Mouse (Mus musculus) CH12.LX (cell line): Measurements from ENCODE around the gene Usp6nl. TPM values are rescaled to one million over a fixed set of nuclear protein-coding genes. Genes with fewer than 3 reads are reported as not detected.

Experiments used
- DNase-seq: peaks from one replicate; pipeline ENCODE4 v3.0.0-alpha.2; 2013; ENCODE audit errors: extremely low read depth
- H3K27ac ChIP-seq: 2 replicates; pipeline ENCODE4 v1.5.1; 2012; ENCODE audit warnings: low read depth, mild to moderate bottlenecking, control low read depth, moderate library complexity; ENCODE audit not compliant: insufficient read depth
- H3K27me3 ChIP-seq: replicated peaks from 2 replicates; pipeline ENCODE3; 2012; ENCODE audit warnings: inconsistent platforms
- H3K36me3 ChIP-seq, 2 experiments: replicated peaks in 1 of 2; 2 replicates each; pipeline versions ENCODE3 to v1.6.1; 2012; ENCODE audit warnings: inconsistent platforms in 1 of 2, low read length in 1 of 2, mild to moderate bottlenecking in 1 of 2, mixed read lengths in 1 of 2, moderate library complexity in 1 of 2; ENCODE audit not compliant: control insufficient read depth in 1 of 2, insufficient read depth in 1 of 2
- H3K4me1 ChIP-seq, 2 experiments: 2 replicates each; pipeline ENCODE4 v1.6.1; 2012; ENCODE audit warnings: inconsistent platforms in 1 of 2, moderate library complexity in 1 of 2; ENCODE audit not compliant: insufficient read depth in 2 of 2, control insufficient read depth in 1 of 2
- H3K4me2 ChIP-seq: 2 replicates; pipeline ENCODE4 v1.6.1; 2012; ENCODE audit warnings: low read depth, mild to moderate bottlenecking, control low read depth; ENCODE audit not compliant: poor library complexity, insufficient read depth, severe bottlenecking
- H3K4me3 ChIP-seq, 3 experiments: fragments of 150-350 bp in 1 of 3; sonication (generic) in 1 of 3; replicated peaks in 1 of 3; 2 replicates each; pipeline versions ENCODE3 to v1.5.1; 2011 to 2012; ENCODE audit warnings: low read depth in 2 of 3, low read length in 2 of 3, mild to moderate bottlenecking in 2 of 3, moderate library complexity in 2 of 3, control low read depth in 1 of 3, improper control_type of control experiment in 1 of 3, inconsistent platforms in 1 of 3, mixed read lengths in 1 of 3; ENCODE audit not compliant: poor library complexity in 1 of 3
- H3K79me2 ChIP-seq: replicated peaks from 2 replicates; pipeline ENCODE4 v1.6.1; 2012; ENCODE audit warnings: mild to moderate bottlenecking, moderate library complexity; ENCODE audit not compliant: control insufficient read depth, poor library complexity, insufficient read depth, severe bottlenecking; ENCODE audit errors: extremely low read depth
- H3K9ac ChIP-seq: 2 replicates; pipeline ENCODE4 v1.6.1; 2012; ENCODE audit warnings: low read depth, mild to moderate bottlenecking, control low read depth, moderate library complexity; ENCODE audit not compliant: insufficient read depth
- H3K9me3 ChIP-seq: replicated peaks from 2 replicates; pipeline ENCODE3; 2012; ENCODE audit warnings: low read length, inconsistent platforms, mixed read lengths
- BHLHE40 ChIP-seq: IDR thresholded peaks from 2 replicates; pipeline ENCODE4 v1.6.1; 2011; ENCODE audit warnings: mild to moderate bottlenecking, low read depth, low read length, improper control_type of control experiment
- CHD1 ChIP-seq: IDR thresholded peaks from 2 replicates; pipeline ENCODE4 v1.6.1; 2012; ENCODE audit warnings: low read depth, low read length, improper control_type of control experiment, inconsistent platforms
- CHD2 ChIP-seq: IDR thresholded peaks from 2 replicates; pipeline ENCODE4 v1.6.1; 2011; ENCODE audit warnings: low read length, improper control_type of control experiment
- CTCF ChIP-seq, 2 experiments: IDR thresholded peaks in 1 of 2; conservative IDR thresholded peaks in 1 of 2; 2 replicates each; pipeline ENCODE4 v1.5.1; 2011 to 2012; ENCODE audit warnings: low read depth in 2 of 2, low read length in 2 of 2, improper control_type of control experiment in 1 of 2, inconsistent platforms in 1 of 2, mild to moderate bottlenecking in 1 of 2, moderate library complexity in 1 of 2
- ELF1 ChIP-seq: IDR thresholded peaks from 2 replicates; pipeline ENCODE4 v1.6.1; 2014; ENCODE audit warnings: low read depth, mild to moderate bottlenecking, inconsistent platforms, low read length, improper control_type of control experiment
- ETS1 ChIP-seq: conservative IDR thresholded peaks from 2 replicates; pipeline ENCODE4 v1.6.1; 2012; ENCODE audit warnings: low read depth, mild to moderate bottlenecking, inconsistent platforms, low read length, improper control_type of control experiment, moderate library complexity
- GABPA ChIP-seq: IDR thresholded peaks from 2 replicates; pipeline ENCODE4 v1.6.1; 2012; ENCODE audit warnings: low read depth, low read length, improper control_type of control experiment, inconsistent platforms; ENCODE audit not compliant: insufficient replicate concordance
- HCFC1 ChIP-seq: IDR thresholded peaks from 2 replicates; pipeline ENCODE4 v1.6.1; 2012; ENCODE audit warnings: low read depth, mild to moderate bottlenecking, inconsistent platforms, low read length, improper control_type of control experiment
- IRF4 ChIP-seq: IDR thresholded peaks from 2 replicates; pipeline ENCODE4 v1.6.1; 2014; ENCODE audit warnings: low read depth, mild to moderate bottlenecking, inconsistent platforms, low read length, improper control_type of control experiment
- JUN ChIP-seq: IDR thresholded peaks from 2 replicates; pipeline ENCODE4 v1.6.1; 2011; ENCODE audit warnings: low read depth, mild to moderate bottlenecking, low read length, improper control_type of control experiment, moderate library complexity; ENCODE audit not compliant: insufficient read depth
- JUND ChIP-seq: conservative IDR thresholded peaks from 2 replicates; pipeline ENCODE4 v1.6.1; 2011; ENCODE audit warnings: low read depth, low read length, improper control_type of control experiment
- KAT2A ChIP-seq: IDR thresholded peaks from 2 replicates; pipeline ENCODE4 v1.6.1; 2012; ENCODE audit warnings: low read length, improper control_type of control experiment, inconsistent platforms; ENCODE audit not compliant: insufficient replicate concordance
- MAFK ChIP-seq: IDR thresholded peaks from 2 replicates; pipeline ENCODE4 v1.6.1; 2011; ENCODE audit warnings: low read length, improper control_type of control experiment; ENCODE audit not compliant: insufficient replicate concordance
- MAX ChIP-seq: IDR thresholded peaks from 2 replicates; pipeline ENCODE4 v1.6.1; 2011; ENCODE audit warnings: low read length, improper control_type of control experiment
- MAZ ChIP-seq: IDR thresholded peaks from 2 replicates; pipeline ENCODE4 v1.6.1; 2012; ENCODE audit warnings: low read depth, mild to moderate bottlenecking, inconsistent platforms, low read length, improper control_type of control experiment, moderate library complexity
- MEF2A ChIP-seq: IDR thresholded peaks from 2 replicates; pipeline ENCODE4 v1.6.1; 2014; ENCODE audit warnings: low read depth, mild to moderate bottlenecking, inconsistent platforms, low read length, improper control_type of control experiment, borderline replicate concordance
- MXI1 ChIP-seq: IDR thresholded peaks from 2 replicates; pipeline ENCODE4 v1.6.1; 2011; ENCODE audit warnings: mild to moderate bottlenecking, low read depth, low read length, improper control_type of control experiment
- MYC ChIP-seq: IDR thresholded peaks from 2 replicates; pipeline ENCODE4 v1.6.1; 2011; ENCODE audit warnings: low read depth, mild to moderate bottlenecking, improper control_type of control experiment, low read length
- NELFE ChIP-seq: IDR thresholded peaks from 2 replicates; pipeline ENCODE4 v1.6.1; 2011; ENCODE audit warnings: low read depth, low read length, improper control_type of control experiment
- NRF1 ChIP-seq: IDR thresholded peaks from 2 replicates; pipeline ENCODE4 v1.6.1; 2014; ENCODE audit warnings: low read depth, mild to moderate bottlenecking, inconsistent platforms, low read length, improper control_type of control experiment, moderate library complexity
- PAX5 ChIP-seq: IDR thresholded peaks from 2 replicates; pipeline ENCODE4 v1.6.1; 2012; ENCODE audit warnings: low read length, inconsistent platforms, mixed read lengths
- POLR2A ChIP-seq: IDR thresholded peaks from 2 replicates; pipeline ENCODE4 v1.6.1; 2011; ENCODE audit warnings: low read depth, mild to moderate bottlenecking, improper control_type of control experiment, low read length
- POLR2AphosphoS2 ChIP-seq: IDR thresholded peaks from 2 replicates; pipeline ENCODE4 v1.6.1; 2011; ENCODE audit warnings: low read depth, low read length, improper control_type of control experiment
- RAD21 ChIP-seq: IDR thresholded peaks from 2 replicates; pipeline ENCODE4 v1.6.1; 2011; ENCODE audit warnings: low read depth, mild to moderate bottlenecking, low read length, improper control_type of control experiment, moderate library complexity
- SIN3A ChIP-seq: IDR thresholded peaks from 2 replicates; pipeline ENCODE4 v1.6.1; 2012; ENCODE audit warnings: low read length, improper control_type of control experiment, inconsistent platforms
- SMC3 ChIP-seq: IDR thresholded peaks from 2 replicates; pipeline ENCODE4 v1.6.1; 2011; ENCODE audit warnings: low read depth, low read length, improper control_type of control experiment
- TBP ChIP-seq: conservative IDR thresholded peaks from 2 replicates; pipeline ENCODE4 v1.6.1; 2011; ENCODE audit warnings: low read depth, low read length, improper control_type of control experiment
- UBTF ChIP-seq: IDR thresholded peaks from 2 replicates; pipeline ENCODE4 v1.6.1; 2012; ENCODE audit warnings: low read depth, mild to moderate bottlenecking, inconsistent platforms, low read length, improper control_type of control experiment, moderate library complexity
- USF1 ChIP-seq: IDR thresholded peaks from 2 replicates; pipeline ENCODE4 v1.6.1; 2014; ENCODE audit warnings: low read depth, mild to moderate bottlenecking, inconsistent platforms, low read length, improper control_type of control experiment
- USF2 ChIP-seq: conservative IDR thresholded peaks from 2 replicates; pipeline ENCODE4 v1.6.1; 2011; ENCODE audit warnings: low read depth, low read length, improper control_type of control experiment
- ZC3H11A ChIP-seq: IDR thresholded peaks from 2 replicates; pipeline ENCODE4 v1.6.1; 2012; ENCODE audit warnings: low read depth, mild to moderate bottlenecking, inconsistent platforms, low read length, improper control_type of control experiment
- ZKSCAN1 ChIP-seq: IDR thresholded peaks from 2 replicates; pipeline ENCODE4 v1.6.1; 2012; ENCODE audit warnings: low read depth, inconsistent platforms, low read length, improper control_type of control experiment, borderline replicate concordance
- ZMIZ1 ChIP-seq: IDR thresholded peaks from 2 replicates; pipeline ENCODE4 v1.6.1; 2012; ENCODE audit warnings: low read depth, mild to moderate bottlenecking, inconsistent platforms, low read length, improper control_type of control experiment
- dilution Hi-C: fragments of 300-500 bp; cut with MboI; formaldehyde crosslinking; loops from 2 replicates; pipeline ENCODE4 v1.14.3; 2020; ENCODE audit warnings: low sequenced_read_pairs; ENCODE audit not compliant: extremely low pct_unique_long_range_greater_than_20kb, extremely low pct_ligation_motif_present
- in situ Hi-C: fragments of 300-500 bp; cut with MboI; formaldehyde crosslinking; loops from 3 replicates; pipeline ENCODE4 v1.14.3; 2019; ENCODE audit warnings: low sequenced_read_pairs, low pct_ligation_motif_present, low pct_unique_long_range_greater_than_20kb, mixed read lengths
- polyA plus RNA-seq: library from polyadenylated mRNA; unstranded; fragments of >175 nt; gene quantifications from 2 replicates; pipeline ENCODE4 v1.2.1, GENCODE M21; 2012; ENCODE audit warnings: low read depth; ENCODE audit not compliant: insufficient read length
- total RNA-seq, 2 experiments: library from RNA; depleted of rRNA; stranded (reverse); fragments of 300-350 nt in 1 of 2; fragments of >200 nt in 1 of 2; gene quantifications; 2 replicates each; pipeline ENCODE4 v1.2.3; 2012 to 2014

Usp6nl gene
- total and polyA plus RNA-seq, 3 experiments: 4.1 to 12.1 (median 4.6) TPM

DNA sequence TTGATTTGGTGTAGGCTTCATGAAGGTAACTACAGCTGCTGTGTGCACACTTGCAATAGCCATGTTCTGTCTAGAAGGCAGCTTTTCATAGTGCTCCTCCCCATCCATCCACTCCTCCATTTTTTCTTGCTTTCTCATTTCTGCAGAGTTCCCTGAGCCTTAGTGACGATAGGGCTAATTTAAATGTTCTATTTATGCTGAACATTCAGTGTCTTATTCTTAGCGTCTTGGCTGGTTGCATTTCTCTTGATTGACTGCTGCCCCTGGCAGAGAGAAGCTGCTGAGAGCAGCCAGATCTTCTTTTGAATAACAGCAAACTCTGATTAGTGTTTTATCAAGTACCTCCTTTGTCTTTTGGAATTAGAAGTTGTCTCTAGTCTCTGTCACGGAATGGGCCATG is 15.6 kb upstream of the Usp6nl start:
- H3K9me3 ChIP-seq: no peaks in the 10 kb centered on the region
- no peak overlapping the region for H3K4me3 ChIP-seq
- no peak overlapping the region for H3K27ac ChIP-seq
- H3K4me1 ChIP-seq: peaks cover 4 to 39% of the 10 kb centered on the region in 2 experiments; a peak in 3 of 4 replicates
- in situ Hi-C loops: no loop called here
- H3K27me3 ChIP-seq: no peaks in the 10 kb centered on the region
- dilution Hi-C loops: no loop called here
- no peak overlapping the region for H3K9ac ChIP-seq
- no peak for DNase-seq
- TF ChIP-seq HCFC1: no peak
- TF ChIP-seq MXI1: no peak
- TF ChIP-seq POLR2AphosphoS2: no peak
- TF ChIP-seq MAX: no peak
- no peak for TF ChIP-seq IRF4
- TF ChIP-seq USF2: no peak
- TF ChIP-seq ZC3H11A: no peak
- no peak for TF ChIP-seq NELFE
- no peak for TF ChIP-seq MAFK
- no peak for TF ChIP-seq PAX5
- TF ChIP-seq USF1: no peak
- TF ChIP-seq ZMIZ1: no peak
- no peak for TF ChIP-seq KAT2A
- no peak for TF ChIP-seq GABPA
- TF ChIP-seq POLR2A: no peak
- no peak overlapping the region for H3K4me2 ChIP-seq
- H3K79me2 ChIP-seq: no peaks in the 10 kb centered on the region
- no peaks in the 10 kb centered on the region for H3K36me3 ChIP-seq

DNA sequence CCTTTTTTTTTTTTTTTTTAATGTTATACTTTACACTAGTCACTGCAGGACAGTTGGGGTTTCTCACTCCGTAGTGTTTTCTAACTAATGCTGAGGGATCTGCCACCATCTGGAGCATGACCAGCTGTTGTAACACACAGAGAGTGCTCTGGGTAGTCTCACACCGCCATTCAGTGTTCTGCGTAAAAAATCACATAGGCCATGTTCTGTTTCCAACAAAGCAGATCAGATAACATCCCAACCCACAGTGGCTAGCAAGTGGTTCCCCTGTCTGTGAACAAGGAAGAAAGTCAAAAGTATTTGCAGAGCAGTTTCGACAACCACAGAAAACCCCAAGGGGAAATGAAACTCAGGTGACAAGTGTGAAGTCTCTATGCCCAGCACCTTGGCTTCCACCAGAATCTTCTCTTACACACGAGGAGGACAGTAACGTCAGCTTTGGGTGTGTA is 13.1 kb upstream of the Usp6nl start:
- H3K4me2 ChIP-seq: peak overlapping the region; percentile 78
- no peaks in the 10 kb centered on the region for H3K36me3 ChIP-seq
- peak; percentile 96 for DNase-seq
- no peaks in the 10 kb centered on the region for H3K27me3 ChIP-seq
- no peak overlapping the region for H3K27ac ChIP-seq
- no peak overlapping the region for H3K4me3 ChIP-seq
- no peak overlapping the region for H3K9ac ChIP-seq
- peaks cover 4 to 45% of the 10 kb centered on the region in 2 experiments; a peak in 3 of 4 replicates for H3K4me1 ChIP-seq
- no peaks in the 10 kb centered on the region for H3K9me3 ChIP-seq
- dilution Hi-C loops: no loop called here
- in situ Hi-C loops: no loop called here
- H3K79me2 ChIP-seq: no peaks in the 10 kb centered on the region
- TF ChIP-seq JUN: peak; percentile 58
- TF ChIP-seq SMC3: peak; percentile 37
- TF ChIP-seq ELF1: 0 out of 2 replicates have a peak, but pooled peaks have one; percentile 15
- TF ChIP-seq MAFK: peak; percentile 92
- TF ChIP-seq ETS1: peak; percentile 98
- TF ChIP-seq JUND: peak; percentile 46; the same call in 1 of the 2 replicates
- peak; percentile 92 for TF ChIP-seq MEF2A
- TF ChIP-seq CHD2: peak; percentile 61
- peak; percentile 87 for TF ChIP-seq SIN3A
- peak; percentile 91 for TF ChIP-seq MYC
- TF ChIP-seq RAD21: peak; percentile 40
- no peak for TF ChIP-seq CHD1
- peak; percentile 70 for TF ChIP-seq MAX
- TF ChIP-seq ZKSCAN1: no peak
- TF ChIP-seq MAZ: 0 out of 2 replicates have a peak, but pooled peaks have one; percentile 19
- TF ChIP-seq USF2: no peak
- 0 out of 2 replicates have a peak, but pooled peaks have one; percentile 22 for TF ChIP-seq NRF1
- peak; percentile 89; the same call in 1 of the 2 replicates for TF ChIP-seq TBP
- TF ChIP-seq ZC3H11A: 0 out of 2 replicates have a peak, but pooled peaks have one; percentile 12
- no peak for TF ChIP-seq UBTF
- TF ChIP-seq BHLHE40: peak; percentile 100
- TF ChIP-seq IRF4: peak; percentile 99
- TF ChIP-seq POLR2AphosphoS2: no peak
- TF ChIP-seq CTCF (conservative IDR thresholded peaks at IDR 0.05 in 1 of 2, IDR thresholded peaks at IDR 0.05 in 1 of 2; ENCODE audit: low read depth in 2 of 2, low read length in 2 of 2): peak in 1 of 2 experiments; percentile 22; a peak in 1 of 4 replicates
- peak; percentile 54 for TF ChIP-seq HCFC1
